Mouse (Mus musculus): ENCODE data around the gene Ror2.

The Ror2 gene

GRCm38 (mm10) chr13:53195951-53196677, 89.8 kb downstream of the Ror2 start:
- no peak for DNase-seq (ENCODE audit: low spot score in 2 of 2)

- DNase-seq (ENCODE audit: low spot score in 2 of 2) = no peak
Measured at GRCm38 (mm10) chr13:53194306-53194705, 91.6 kb downstream of the Ror2 start.

GRCm38 (mm10) chr13:53193713-53194112, 92.2 kb downstream of the Ror2 start:
- no peak for DNase-seq (ENCODE audit: low spot score in 2 of 2)

- no peak for DNase-seq (ENCODE audit: low spot score in 2 of 2)
Measured at GRCm38 (mm10) chr13:53192286-53192685, 93.6 kb downstream of the Ror2 start.

GRCm38 (mm10) chr13:53191657-53192056, 94.3 kb downstream of the Ror2 start:
- no peak for DNase-seq (ENCODE audit: low spot score in 2 of 2)

- no peak for DNase-seq (ENCODE audit: low spot score in 2 of 2)
Measured at GRCm38 (mm10) chr13:53188935-53189334, 97.0 kb downstream of the Ror2 start.

- no peak for DNase-seq (ENCODE audit: low spot score in 2 of 2)
Measured at GRCm38 (mm10) chr13:53184858-53185257, 101.1 kb downstream of the Ror2 start.

- DNase-seq (ENCODE audit: low spot score in 2 of 2) = no peak
Measured at GRCm38 (mm10) chr13:53184149-53184548, 101.8 kb downstream of the Ror2 start.

- DNase-seq (ENCODE audit: low spot score in 2 of 2) = no peak
Measured at GRCm38 (mm10) chr13:53183161-53183577, 102.8 kb downstream of the Ror2 start.

- DNase-seq (ENCODE audit: low spot score in 2 of 2) = no peak
Measured at GRCm38 (mm10) chr13:53178594-53178993, 107.3 kb downstream of the Ror2 start.

GRCm38 (mm10) chr13:53178171-53178570, 107.8 kb downstream of the Ror2 start:
- no peak for DNase-seq (ENCODE audit: low spot score in 2 of 2)

GRCm38 (mm10) chr13:53177424-53177718, 108.6 kb downstream of the Ror2 start:
- no peak for DNase-seq (ENCODE audit: low spot score in 2 of 2)

- no peak for DNase-seq (ENCODE audit: low spot score in 2 of 2)
Measured at GRCm38 (mm10) chr13:53176695-53177423, 109.1 kb downstream of the Ror2 start.

- DNase-seq (ENCODE audit: low spot score in 2 of 2) = no peak
Measured at GRCm38 (mm10) chr13:53175041-53175440, 110.9 kb downstream of the Ror2 start.

GRCm38 (mm10) chr13:53163671-53164070, 122.3 kb downstream of the Ror2 start:
- DNase-seq (ENCODE audit: low spot score in 2 of 2) = no peak

GRCm38 (mm10) chr13:53163060-53163459, 122.9 kb downstream of the Ror2 start:
- no peak for DNase-seq (ENCODE audit: low spot score in 2 of 2)

GRCm38 (mm10) chr13:53159501-53159900, 126.4 kb downstream of the Ror2 start:
- DNase-seq (ENCODE audit: low spot score in 2 of 2) = no peak

GRCm38 (mm10) chr13:53158405-53159005, 127.4 kb downstream of the Ror2 start:
- DNase-seq (ENCODE audit: low spot score in 2 of 2) = no peak

GRCm38 (mm10) chr13:53156911-53157310, 129.0 kb downstream of the Ror2 start:
- DNase-seq (ENCODE audit: low spot score in 2 of 2) = no peak

- no peak for DNase-seq (ENCODE audit: low spot score in 2 of 2)
Measured at GRCm38 (mm10) chr13:53156282-53156681, 129.6 kb downstream of the Ror2 start.

- no peak for DNase-seq (ENCODE audit: low spot score in 2 of 2)
Measured at GRCm38 (mm10) chr13:53145511-53145910, 140.4 kb downstream of the Ror2 start.

GRCm38 (mm10) chr13:53143076-53143475, 142.8 kb downstream of the Ror2 start:
- DNase-seq (ENCODE audit: low spot score in 2 of 2) = no peak

- no peak for DNase-seq (ENCODE audit: low spot score in 2 of 2)
Measured at GRCm38 (mm10) chr13:53142268-53142667, 143.7 kb downstream of the Ror2 start.

Data from urinary bladder, postnatal 4 days (tissue).